ENCODE assay signal across 29 mouse cellular contexts in genomic region chr1:188330406-188330805, GRCm38 (mm10).
DNase-seq lines count a peak whose midpoint lies in the region; ATAC-seq lines count a peak whose summit lies in the region.
"Had no signal": no experiment of that assay in that cellular context is flagged by ENCODE, and none has a peak within 500 bp of the region (broad histone marks: within the 10 kb centered on the region; RNA-seq: fewer than 3 reads in every experiment).

No protein-coding gene starts in this region.

- H3K4me3 ChIP-seq in stomach, embryonic 15.5 days (replicated peaks), result no peak overlapping the region
- H3K4me3 ChIP-seq: embryonic facial prominence, embryonic 10.5 days; embryonic facial prominence, embryonic 13.5 days; erythroblast, embryonic 14.5 days; forebrain, embryonic 12.5 days; forebrain, embryonic 15.5 days; heart, adult 2 months; heart, embryonic 10.5 days; heart, embryonic 13.5 days had no signal

- H3K36me3 ChIP-seq in stomach, embryonic 15.5 days, result no peaks in the 10 kb centered on the region
- H3K36me3 ChIP-seq: embryonic facial prominence, embryonic 10.5 days; embryonic facial prominence, embryonic 13.5 days; forebrain, embryonic 12.5 days; forebrain, embryonic 15.5 days; heart, embryonic 10.5 days; heart, embryonic 13.5 days had no signal

- WGBS in stomach, embryonic 15.5 days, result 74% methylated on average over 2 of the region's 2 CpGs

- peak; percentile 47; the same call in 1 of the 2 replicates for ATAC-seq in stomach, embryonic 15.5 days (ENCODE audit: insufficient read depth, low FRiP score, low read depth)
- no peak for ATAC-seq in CD4-positive, CD25-positive, alpha-beta regulatory T cell, adult 4 months
- ATAC-seq: activated CD4-positive, CD25-positive, alpha-beta regulatory T cell, adult 4 months; forebrain, embryonic 15.5 days; hindbrain, postnatal 0 days; inflammation-experienced regulatory T-cells, adult 6 months had no signal

- no peaks in the 10 kb centered on the region for H3K9me3 ChIP-seq in stomach, embryonic 15.5 days
- H3K9me3 ChIP-seq: embryonic facial prominence, embryonic 10.5 days; embryonic facial prominence, embryonic 13.5 days; forebrain, embryonic 12.5 days; forebrain, embryonic 15.5 days; heart, embryonic 10.5 days; heart, embryonic 13.5 days had no signal

- H3K4me1 ChIP-seq in stomach, embryonic 15.5 days, result no peaks in the 10 kb centered on the region
- H3K4me1 ChIP-seq: embryonic facial prominence, embryonic 13.5 days; heart, embryonic 10.5 days; heart, embryonic 13.5 days had no signal

- no peak overlapping the region for H3K27ac ChIP-seq in stomach, embryonic 15.5 days
- H3K27ac ChIP-seq: embryonic facial prominence, embryonic 10.5 days; embryonic facial prominence, embryonic 13.5 days; forebrain, embryonic 12.5 days; forebrain, embryonic 15.5 days; heart, adult 2 months; heart, embryonic 10.5 days; heart, embryonic 13.5 days; hindbrain, embryonic 14.5 days; hindbrain, postnatal 0 days had no signal

- no peaks in the 10 kb centered on the region for H3K27me3 ChIP-seq in stomach, embryonic 15.5 days (replicated peaks)
- H3K27me3 ChIP-seq: embryonic facial prominence, embryonic 13.5 days; forebrain, embryonic 12.5 days; forebrain, embryonic 15.5 days; heart, embryonic 13.5 days had no signal

- H3K4me2 ChIP-seq in stomach, embryonic 15.5 days, result no peak overlapping the region
- H3K4me2 ChIP-seq: embryonic facial prominence, embryonic 13.5 days; forebrain, embryonic 12.5 days; forebrain, embryonic 15.5 days; heart, embryonic 13.5 days; hindbrain, embryonic 14.5 days had no signal

- DNase-seq in adrenal gland, adult 2 months, result peak; percentile 10
- no peak for DNase-seq in adrenal gland, postnatal 10 days
- DNase-seq in 3T3-L1 (ENCODE audit: low read depth, low spot score), result peak; percentile 47
- DNase-seq in frontal cortex, postnatal 14 days (ENCODE audit: low spot score in 2 of 2), result no peak
- DNase-seq: adrenal gland, postnatal 25 days; B cell, adult 2 months; cerebellum, adult 11-12 months; cerebellum, adult 8-10 months; cerebellum, postnatal 10 days; cerebellum, postnatal 36 days; embryo, embryonic 11 days; gastrocnemius, postnatal 10 days; gastrocnemius, postnatal 36 days; heart, adult 2 months; heart, postnatal 14 days; heart, postnatal 4 days had no signal

- H3K9ac ChIP-seq in stomach, embryonic 15.5 days, result no peak overlapping the region
- H3K9ac ChIP-seq: embryonic facial prominence, embryonic 13.5 days; forebrain, embryonic 12.5 days; forebrain, embryonic 15.5 days; heart, embryonic 13.5 days; hindbrain, embryonic 14.5 days had no signal

Comparison
In these comparisons a context has a peak if more than half of its experiments do, and no peak if none do; other contexts are left out.
1. DNase-seq: peak in adrenal gland, adult 2 months (single experiment) and 3T3-L1 (single experiment); none in adrenal gland, postnatal 10 days (single experiment) and frontal cortex, postnatal 14 days (0 of 2).